Mouse (Mus musculus) forebrain, postnatal 0 days (tissue): ENCODE data around the gene Cysrt1. TPM values are rescaled to one million over a fixed set of nuclear protein-coding genes. Genes with fewer than 3 reads are reported as not detected.

Source experiments
- ATAC-seq: fragments of 200-750 bp; cut with Nextera tagmentation; 2 replicates; pipeline ENCODE4 v1.8.0; 2017; ENCODE audit warnings: mild to moderate bottlenecking, moderate library complexity
- DNase-seq: peaks from one replicate; pipeline ENCODE4 v3.0.0-alpha.2; 2015
- H3K27ac ChIP-seq: fragments of 300-500 bp; sonication (generic); 2 replicates; pipeline ENCODE4 v1.5.1; 2014; ENCODE audit warnings: low read depth, mild to moderate bottlenecking, antibody characterized with exemption, low read length, moderate library complexity, mixed read lengths
- H3K27me3 ChIP-seq: fragments of 300-500 bp; sonication (generic); 2 replicates; pipeline ENCODE4 v1.6.1; 2014; ENCODE audit warnings: mild to moderate bottlenecking, low read length, mixed read lengths; ENCODE audit not compliant: insufficient read depth
- H3K36me3 ChIP-seq: fragments of 300-500 bp; sonication (generic); 2 replicates; pipeline ENCODE4 v1.6.1; 2014; ENCODE audit warnings: mild to moderate bottlenecking, moderate library complexity; ENCODE audit not compliant: insufficient read depth
- H3K4me1 ChIP-seq: fragments of 300-500 bp; sonication (generic); 2 replicates; pipeline ENCODE4 v1.6.1; 2014; ENCODE audit warnings: antibody characterized with exemption; ENCODE audit not compliant: insufficient read depth
- H3K4me2 ChIP-seq: fragments of 300-500 bp; sonication (generic); 2 replicates; pipeline ENCODE4 v1.6.1; 2014; ENCODE audit warnings: low read depth, mild to moderate bottlenecking, moderate library complexity
- H3K4me3 ChIP-seq: fragments of 300-500 bp; sonication (generic); 2 replicates; pipeline ENCODE4 v1.5.1; 2014; ENCODE audit warnings: low read depth, low read length, mixed read lengths
- H3K9ac ChIP-seq: fragments of 300-500 bp; sonication (generic); 2 replicates; pipeline ENCODE4 v1.6.1; 2014; ENCODE audit warnings: mild to moderate bottlenecking
- H3K9me3 ChIP-seq: fragments of 300-500 bp; sonication (generic); 2 replicates; pipeline ENCODE4 v1.6.1; 2016; ENCODE audit warnings: low read length
- CTCF ChIP-seq: sonication (generic); IDR thresholded peaks from 2 replicates; pipeline ENCODE4 v1.5.1; 2016; ENCODE audit warnings: antibody characterized with exemption, control low read depth, low read depth
- WGBS: fragments of 180-500 bp; shearing (Covaris S2); extraction: QIAGEN DNeasy Blood & Tissue Kit; methylation state at CpG from one replicate; pipeline ENCODE4 v1.1.7; 2014; 5-methylcytosine and 5-hydroxymethylcytosine counted together
- polyA plus RNA-seq: library from polyadenylated mRNA; unstranded; fragments of >200 nt; fragmentation: Nextera tagmentation; extraction: Ambion mirVana; gene quantifications from 2 replicates; pipeline ENCODE4 v1.2.1, GENCODE M21; 2015
- total RNA-seq: library from RNA; depleted of rRNA; stranded (reverse); fragments of >200 nt; gene quantifications from 2 replicates; pipeline ENCODE4 v1.2.3, GENCODE M21; 2014

Cysrt1 gene
- total and polyA plus RNA-seq, 2 experiments from 2014 or later, result not detected

DNA sequence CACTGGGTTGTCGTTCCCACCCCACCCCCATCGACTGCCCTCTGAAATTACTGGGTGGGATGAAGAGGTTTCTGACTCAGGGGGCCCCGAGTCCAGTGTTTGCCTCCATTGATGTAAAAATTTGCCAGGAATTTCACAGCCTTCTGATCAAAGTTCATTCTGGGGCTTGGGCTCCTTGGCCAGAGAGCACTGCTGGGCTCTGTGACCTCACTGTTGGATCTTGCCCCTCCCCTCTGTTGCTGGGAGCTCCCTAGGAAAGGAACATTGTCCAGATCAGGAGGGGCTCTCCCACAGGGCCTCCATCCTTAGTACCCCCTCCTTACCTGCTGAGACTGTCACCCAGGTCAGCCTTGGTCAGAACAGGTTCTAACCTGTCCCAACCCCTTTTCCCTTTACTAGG lies 27.8 kb downstream of the Cysrt1 start, which contains the start of gene Stpg3:
Gene Stpg3 (minus strand): TSS at position 194 of the 400 bp plus-strand sequence.
- WGBS, result 78% methylated on average over 3 of the region's 3 CpGs
- Histone ChIP-seq H3K4me3 (no peak within 1 kb of the TSS), H3K36me3 (no peaks in the 10 kb centered on the region), H3K4me1 (peaks cover 7% of the 10 kb centered on the region), H3K9ac (no peak within 1 kb of the TSS), H3K27ac (no peak within 1 kb of the TSS), H3K9me3 (no peaks in the 10 kb centered on the region), H3K27me3 (no peaks in the 10 kb centered on the region), H3K4me2 (no peak within 1 kb of the TSS)
- no peak for ATAC-seq
- no peak for TF ChIP-seq CTCF
- no peak for DNase-seq

DNA sequence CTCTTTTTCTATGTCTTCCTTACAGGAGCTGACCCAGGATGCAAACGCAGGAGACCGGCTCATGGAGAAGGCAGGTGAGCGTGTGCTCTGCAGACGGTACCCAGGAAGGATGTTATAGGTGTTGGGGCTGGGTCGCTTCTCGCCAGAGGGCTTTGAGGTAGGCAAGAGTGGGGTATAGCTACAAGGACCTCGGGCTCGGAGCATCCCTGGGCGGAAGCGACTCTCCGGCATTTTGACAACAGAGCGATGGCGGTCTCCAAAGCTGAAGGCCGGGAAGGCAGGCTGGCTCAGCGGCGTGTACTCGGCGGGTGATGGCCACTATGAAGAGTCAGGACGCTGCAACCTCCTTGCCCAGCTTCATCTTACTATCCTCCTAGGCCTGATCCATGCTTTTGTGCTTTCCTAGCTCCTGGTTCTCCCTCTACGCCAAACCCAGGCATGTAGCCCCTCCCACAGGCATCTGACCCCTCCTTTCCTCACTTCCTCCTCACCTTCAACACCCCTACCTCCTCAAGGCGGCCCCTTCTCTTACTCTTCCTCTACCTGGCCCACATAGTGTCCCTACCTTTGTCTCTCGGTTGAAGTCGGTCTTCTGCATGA lies 28.9 kb downstream of the Cysrt1 start:
- 72% methylated on average over 23 of the region's 23 CpGs for WGBS
- ATAC-seq, result no peak
- Histone ChIP-seq H3K27ac (no peak overlapping the region), H3K27me3 (no peaks in the 10 kb centered on the region), H3K4me1 (peaks cover 17% of the 10 kb centered on the region), H3K4me3 (no peak overlapping the region), H3K36me3 (0 out of 2 replicates have a peak, but pooled peaks cover 1% of the 10 kb centered on the region), H3K9ac (no peak overlapping the region), H3K4me2 (no peak overlapping the region), H3K9me3 (no peaks in the 10 kb centered on the region)
- TF ChIP-seq CTCF, result no peak
- DNase-seq, result no peak

DNA sequence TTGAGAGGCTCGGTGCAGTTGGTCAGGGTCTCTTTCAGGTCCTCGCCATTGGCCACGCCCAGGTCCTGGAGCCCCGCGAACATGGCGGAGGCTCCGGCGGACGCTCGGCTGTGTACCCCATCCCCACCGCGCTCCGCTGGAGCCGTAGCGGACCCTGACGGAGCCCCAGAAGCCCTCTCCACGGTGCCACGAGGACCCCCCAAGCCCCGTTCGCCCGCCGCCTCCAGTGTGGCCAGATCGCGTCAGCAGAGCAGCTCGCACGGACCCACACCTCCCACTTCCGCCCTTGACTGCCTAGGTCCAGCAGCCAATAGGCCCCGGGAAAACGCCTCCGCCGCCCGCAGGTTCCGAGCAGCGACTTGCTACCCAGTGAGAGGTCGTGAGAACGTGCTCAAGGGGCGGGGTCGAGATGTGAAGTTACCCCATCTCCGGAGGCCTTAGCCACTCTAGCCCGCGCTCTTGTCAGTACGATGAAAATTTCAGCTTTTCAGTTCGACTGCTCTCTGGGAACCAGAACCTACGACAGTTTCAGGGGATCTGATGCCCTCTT lies 31.1 kb downstream of the Cysrt1 start, which contains the start of gene Nelfb:
Gene Nelfb (minus strand): TSS at position 369 of the 550 bp plus-strand sequence.
- 0 out of 2 replicates have a peak, but pooled peaks have one; percentile 2 for TF ChIP-seq CTCF
- H3K4me2 ChIP-seq, result peak within 1 kb of the TSS; percentile 85
- H3K9me3 ChIP-seq, result no peaks in the 10 kb centered on the region
- DNase-seq (peak; percentile 85), ATAC-seq (peak; percentile 96)
- peaks cover 16% of the 10 kb centered on the region for H3K36me3 ChIP-seq
- peak within 1 kb of the TSS; percentile 91 for H3K4me3 ChIP-seq
- 3% methylated on average over 44 of the region's 44 CpGs for WGBS
- peak within 1 kb of the TSS; percentile 88 for H3K27ac ChIP-seq
- peaks cover 17% of the 10 kb centered on the region for H3K4me1 ChIP-seq
- H3K9ac ChIP-seq, result peak within 1 kb of the TSS; percentile 90
- no peaks in the 10 kb centered on the region for H3K27me3 ChIP-seq

DNA sequence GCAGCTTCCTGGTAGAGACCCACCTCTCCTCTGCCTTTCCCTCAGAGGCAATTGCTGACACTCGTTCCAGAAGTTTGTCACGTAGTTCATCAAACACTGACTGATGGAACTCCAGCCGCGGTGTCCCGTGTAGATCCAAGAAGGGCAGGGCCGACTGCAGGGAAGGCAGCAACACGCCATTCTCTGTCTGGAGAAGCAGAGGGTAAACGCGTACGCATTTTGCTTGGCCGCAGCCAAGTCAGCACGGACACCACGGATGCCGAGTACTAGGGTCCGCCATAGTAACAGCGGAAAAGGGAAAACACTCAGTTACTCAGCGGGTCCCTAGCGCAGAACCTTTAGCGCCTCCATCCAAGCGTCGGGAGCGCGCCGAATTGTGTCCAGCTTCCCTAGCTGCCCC lies 31.6 kb downstream of the Cysrt1 start:
- Histone ChIP-seq H3K36me3 (peaks cover 19% of the 10 kb centered on the region), H3K9me3 (no peaks in the 10 kb centered on the region), H3K27ac (peak overlapping the region; percentile 88), H3K4me3 (peak overlapping the region; percentile 91), H3K4me1 (peaks cover 17% of the 10 kb centered on the region), H3K4me2 (peak overlapping the region; percentile 85), H3K27me3 (no peaks in the 10 kb centered on the region), H3K9ac (peak overlapping the region; percentile 90)
- under 1% methylated on average over 24 of the region's 24 CpGs for WGBS
- TF ChIP-seq CTCF, result no peak
- DNase-seq (no peak), ATAC-seq (peak; percentile 42)

DNA sequence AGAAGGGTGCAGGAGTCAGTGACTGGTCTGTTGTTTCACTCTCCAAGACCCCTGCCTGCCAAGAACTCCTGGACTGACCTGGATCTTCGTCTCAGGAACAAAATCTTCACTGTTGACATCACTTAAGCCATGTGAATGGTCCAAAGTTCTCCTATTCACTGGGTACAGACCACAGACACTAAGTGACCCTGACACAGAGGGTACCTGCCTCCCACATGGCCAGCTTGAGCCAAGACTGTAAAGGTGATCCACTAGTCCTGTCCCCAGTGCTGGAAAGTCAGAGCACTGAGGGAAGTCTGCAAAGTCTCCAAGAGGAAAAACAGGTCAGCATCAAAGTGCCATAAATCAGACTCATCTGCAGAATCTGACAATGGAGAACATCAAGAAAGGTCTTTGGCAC lies 34.7 kb downstream of the Cysrt1 start:
- peaks cover 17% of the 10 kb centered on the region for H3K4me1 ChIP-seq
- no peak overlapping the region for H3K9ac ChIP-seq
- H3K27ac ChIP-seq, result no peak overlapping the region
- H3K36me3 ChIP-seq, result peaks cover 43% of the 10 kb centered on the region
- ATAC-seq (no peak), DNase-seq (no peak)
- 85% methylated on average over 1 of the region's 1 CpGs for WGBS
- no peaks in the 10 kb centered on the region for H3K27me3 ChIP-seq
- H3K9me3 ChIP-seq, result no peaks in the 10 kb centered on the region
- TF ChIP-seq CTCF, result no peak
- no peak overlapping the region for H3K4me2 ChIP-seq
- no peak overlapping the region for H3K4me3 ChIP-seq

DNA sequence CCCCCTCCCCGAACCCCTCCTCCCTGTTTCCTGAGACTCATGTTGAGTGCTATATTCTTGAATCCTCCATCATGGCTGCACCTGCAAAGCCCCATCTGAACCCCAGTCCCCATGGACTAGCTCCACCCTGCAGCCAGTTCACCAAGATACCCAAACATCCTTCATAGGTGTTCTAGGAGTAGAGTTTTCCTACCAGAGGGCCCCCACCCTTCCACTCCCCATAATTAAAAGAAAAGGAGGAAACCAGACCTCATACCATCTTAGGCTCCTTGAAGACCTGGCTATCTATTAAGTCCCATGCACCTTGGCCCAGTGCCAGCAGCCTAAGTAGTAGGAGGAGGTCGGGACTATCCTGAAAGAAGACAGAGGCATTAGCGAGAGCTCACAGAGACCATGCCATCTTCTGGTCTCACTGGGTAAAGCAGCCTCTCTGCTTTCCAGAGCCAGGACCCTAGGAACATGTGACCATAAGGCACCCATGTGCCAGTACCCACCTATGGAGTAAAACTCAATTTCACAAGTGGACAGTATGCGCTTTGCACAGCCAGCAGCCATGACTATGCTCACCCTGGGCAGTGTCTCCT lies 38.5 kb downstream of the Cysrt1 start:
- Histone ChIP-seq H3K4me1 (0 out of 2 replicates have a peak, but pooled peaks cover 4% of the 10 kb centered on the region), H3K9me3 (no peaks in the 10 kb centered on the region), H3K4me2 (no peak overlapping the region), H3K9ac (no peak overlapping the region), H3K27me3 (no peaks in the 10 kb centered on the region), H3K27ac (no peak overlapping the region), H3K36me3 (peaks cover 79% of the 10 kb centered on the region), H3K4me3 (no peak overlapping the region)
- 62% methylated on average over 4 of the region's 4 CpGs for WGBS
- TF ChIP-seq CTCF, result peak; percentile 38; the same call in 1 of the 2 replicates
- no peak for DNase-seq
- no peak; the same call in 1 of the 2 replicates for ATAC-seq

DNA sequence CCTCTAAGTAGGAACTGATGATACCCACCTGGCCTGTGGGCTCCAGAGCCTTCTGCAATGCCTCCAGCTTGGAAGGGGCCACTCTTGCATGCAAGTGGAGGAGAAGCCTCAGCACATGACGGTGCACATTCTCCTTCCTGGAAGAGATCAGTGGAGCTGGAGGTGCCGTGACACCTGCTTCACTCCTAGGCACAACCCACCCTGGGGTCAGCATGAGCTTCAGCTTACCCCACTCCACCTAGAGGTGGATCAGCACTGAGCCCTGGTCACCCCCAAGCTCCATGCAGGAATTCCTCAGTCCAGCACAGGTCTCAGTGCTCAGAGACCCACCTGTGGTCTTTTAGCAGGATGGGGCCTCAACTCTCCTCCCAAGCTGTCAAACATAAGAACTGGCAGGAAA lies 41.6 kb downstream of the Cysrt1 start:
- no peak overlapping the region for H3K4me3 ChIP-seq
- ATAC-seq (no peak), DNase-seq (no peak)
- no peaks in the 10 kb centered on the region for H3K4me1 ChIP-seq
- no peak for TF ChIP-seq CTCF
- H3K36me3 ChIP-seq, result peaks cover 69% of the 10 kb centered on the region
- H3K9me3 ChIP-seq, result no peaks in the 10 kb centered on the region
- H3K9ac ChIP-seq, result no peak overlapping the region
- H3K4me2 ChIP-seq, result no peak overlapping the region
- 94% methylated on average over 2 of the region's 2 CpGs for WGBS
- H3K27me3 ChIP-seq, result peaks cover 6% of the 10 kb centered on the region; the same call in 1 of the 2 replicates
- H3K27ac ChIP-seq, result no peak overlapping the region
